Mouse (Mus musculus): ENCODE results near the gene Tnfrsf11a. TPM values are rescaled to one million over a fixed set of nuclear protein-coding genes. Genes with fewer than 3 reads are reported as not detected.

The Tnfrsf11a gene
- total and polyA plus RNA-seq, 2 experiments, result 0.45 to 1.2 TPM

DNA sequence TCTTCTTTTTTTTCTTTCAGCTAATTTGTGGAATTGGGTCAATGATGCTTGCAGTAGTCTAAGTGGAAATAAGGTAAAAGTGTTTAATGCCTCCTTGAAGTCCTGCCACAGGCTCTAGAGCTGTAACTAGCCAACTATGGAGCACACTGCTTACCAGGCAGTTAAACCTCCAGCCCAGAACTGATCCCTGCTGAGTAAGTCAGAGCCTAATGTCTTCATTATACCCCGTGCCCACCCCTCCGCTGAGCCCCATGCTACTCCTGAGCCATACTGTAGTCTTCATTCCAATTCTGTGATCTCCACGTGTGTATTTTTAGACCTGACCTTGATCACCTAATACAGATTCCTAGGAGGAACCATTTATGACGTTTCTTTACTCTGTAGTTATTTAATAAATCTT is 44.5 kb downstream of the Tnfrsf11a start:
- Histone ChIP-seq H3K4me1 (ENCODE audit: control insufficient read depth, insufficient read depth, low read length) (peaks cover 1% of the 10 kb centered on the region; the same call in 1 of the 2 replicates), H3K4me3 (ENCODE audit: insufficient read depth, low read depth, low read length) (no peak overlapping the region), H3K79me2 (ENCODE audit: control insufficient read depth, insufficient read depth, low read length) (no peaks in the 10 kb centered on the region), H3K27ac (replicated peaks; ENCODE audit: insufficient read depth, low read depth, low read length) (no peak overlapping the region), H3K27me3 (ENCODE audit: control insufficient read depth, insufficient read depth, low read length) (no peaks in the 10 kb centered on the region), H3K36me3 (ENCODE audit: control insufficient read depth, insufficient read depth, low read length) (no peaks in the 10 kb centered on the region), H3K9ac (ENCODE audit: low read depth, low read length) (no peak overlapping the region)
- DNase-seq (ENCODE audit: extremely low read depth, low read depth, low spot score), result no peak
- TF ChIP-seq POLR2A (IDR thresholded peaks at IDR 0.05; ENCODE audit: extremely low read depth, insufficient read depth, low read length) (no peak), CTCF (IDR thresholded peaks at IDR 0.05; ENCODE audit: low read depth, low read length) (no peak)
- 78% methylated on average over 4 of the region's 4 CpGs for WGBS

DNA sequence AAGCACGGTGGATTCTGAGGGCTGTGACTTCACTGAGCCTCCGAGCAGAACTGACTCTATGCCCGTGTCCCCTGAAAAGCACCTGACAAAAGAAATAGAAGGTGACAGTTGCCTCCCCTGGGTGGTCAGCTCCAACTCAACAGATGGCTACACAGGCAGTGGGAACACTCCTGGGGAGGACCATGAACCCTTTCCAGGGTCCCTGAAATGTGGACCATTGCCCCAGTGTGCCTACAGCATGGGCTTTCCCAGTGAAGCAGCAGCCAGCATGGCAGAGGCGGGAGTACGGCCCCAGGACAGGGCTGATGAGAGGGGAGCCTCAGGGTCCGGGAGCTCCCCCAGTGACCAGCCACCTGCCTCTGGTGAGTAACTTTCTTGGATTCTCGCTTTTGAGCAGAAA is 46.9 kb downstream of the Tnfrsf11a start:
- no peaks in the 10 kb centered on the region for H3K79me2 ChIP-seq (ENCODE audit: control insufficient read depth, insufficient read depth, low read length)
- no peak overlapping the region for H3K9ac ChIP-seq (ENCODE audit: low read depth, low read length)
- 96% methylated on average over 7 of the region's 7 CpGs for WGBS
- H3K27me3 ChIP-seq (ENCODE audit: control insufficient read depth, insufficient read depth, low read length), result no peaks in the 10 kb centered on the region
- H3K36me3 ChIP-seq (ENCODE audit: control insufficient read depth, insufficient read depth, low read length), result no peaks in the 10 kb centered on the region
- H3K4me3 ChIP-seq (ENCODE audit: insufficient read depth, low read depth, low read length), result no peak overlapping the region
- no peak for TF ChIP-seq CTCF (IDR thresholded peaks at IDR 0.05; ENCODE audit: low read depth, low read length)
- TF ChIP-seq POLR2A (IDR thresholded peaks at IDR 0.05; ENCODE audit: extremely low read depth, insufficient read depth, low read length), result no peak
- DNase-seq (ENCODE audit: extremely low read depth, low read depth, low spot score), result no peak
- H3K27ac ChIP-seq (replicated peaks; ENCODE audit: insufficient read depth, low read depth, low read length), result no peak overlapping the region
- H3K4me1 ChIP-seq (ENCODE audit: control insufficient read depth, insufficient read depth, low read length), result peaks cover 1% of the 10 kb centered on the region; the same call in 1 of the 2 replicates

DNA sequence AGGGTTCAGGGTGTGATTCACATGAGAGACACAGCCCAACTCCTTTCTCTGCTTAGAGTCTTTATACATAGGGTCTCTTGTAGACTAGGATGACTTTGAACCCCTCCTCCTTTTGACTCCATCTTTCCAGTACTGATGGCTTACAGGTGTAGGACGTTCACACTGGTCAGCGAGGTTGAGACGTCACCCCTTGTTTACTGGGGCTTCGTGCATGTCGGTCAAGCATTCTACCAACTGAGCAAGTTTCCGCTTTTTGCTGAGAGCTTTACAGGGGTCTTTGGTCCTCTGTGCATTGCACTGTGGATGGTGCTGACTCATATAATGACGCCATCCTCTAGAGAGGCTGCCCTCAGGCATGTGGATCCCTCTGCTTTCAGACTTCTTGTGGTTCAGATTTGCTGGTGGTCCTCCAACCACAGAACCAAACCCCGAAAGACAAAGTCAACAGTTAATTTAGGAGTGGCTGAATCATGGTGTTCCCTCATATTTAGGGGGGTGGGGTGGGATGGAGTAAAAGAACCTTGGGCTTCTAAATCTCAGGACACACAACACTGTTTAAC is 47.3 kb downstream of the Tnfrsf11a start:
- no peak for TF ChIP-seq CTCF (IDR thresholded peaks at IDR 0.05; ENCODE audit: low read depth, low read length)
- no peak for TF ChIP-seq POLR2A (IDR thresholded peaks at IDR 0.05; ENCODE audit: extremely low read depth, insufficient read depth, low read length)
- Histone ChIP-seq H3K79me2 (ENCODE audit: control insufficient read depth, insufficient read depth, low read length) (no peaks in the 10 kb centered on the region), H3K27me3 (ENCODE audit: control insufficient read depth, insufficient read depth, low read length) (no peaks in the 10 kb centered on the region), H3K4me3 (ENCODE audit: insufficient read depth, low read depth, low read length) (no peak overlapping the region), H3K36me3 (ENCODE audit: control insufficient read depth, insufficient read depth, low read length) (no peaks in the 10 kb centered on the region), H3K9ac (ENCODE audit: low read depth, low read length) (no peak overlapping the region), H3K27ac (replicated peaks; ENCODE audit: insufficient read depth, low read depth, low read length) (no peak overlapping the region), H3K4me1 (ENCODE audit: control insufficient read depth, insufficient read depth, low read length) (no peaks in the 10 kb centered on the region)
- DNase-seq (ENCODE audit: extremely low read depth, low read depth, low spot score), result no peak
- 94% methylated on average over 8 of the region's 8 CpGs for WGBS

DNA sequence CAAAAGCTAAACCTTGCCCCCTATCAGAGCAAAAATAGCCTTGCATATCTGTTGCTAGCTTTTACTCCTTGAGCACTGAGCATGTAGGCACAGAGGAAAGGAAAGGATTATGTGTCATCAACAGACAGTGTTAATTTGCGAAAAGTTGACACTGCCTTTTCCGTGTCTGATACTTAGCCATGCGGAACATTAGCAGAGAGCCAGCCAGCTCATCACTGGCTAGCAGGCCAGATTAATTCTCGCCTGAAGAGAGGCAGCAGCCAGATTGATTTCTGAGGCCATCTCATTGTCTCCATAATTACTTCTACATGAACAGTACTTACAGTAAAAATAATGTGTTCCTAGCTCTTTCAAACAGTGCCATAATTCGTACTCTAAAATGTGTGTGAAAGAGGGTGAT is 48.7 kb downstream of the Tnfrsf11a start:
- H3K36me3 ChIP-seq (ENCODE audit: control insufficient read depth, insufficient read depth, low read length), result no peaks in the 10 kb centered on the region
- TF ChIP-seq POLR2A (IDR thresholded peaks at IDR 0.05; ENCODE audit: extremely low read depth, insufficient read depth, low read length) (no peak), CTCF (IDR thresholded peaks at IDR 0.05; ENCODE audit: low read depth, low read length) (no peak)
- H3K4me3 ChIP-seq (ENCODE audit: insufficient read depth, low read depth, low read length), result no peak overlapping the region
- no peak overlapping the region for H3K27ac ChIP-seq (replicated peaks; ENCODE audit: insufficient read depth, low read depth, low read length)
- H3K4me1 ChIP-seq (ENCODE audit: control insufficient read depth, insufficient read depth, low read length), result no peaks in the 10 kb centered on the region
- H3K9ac ChIP-seq (ENCODE audit: low read depth, low read length), result no peak overlapping the region
- H3K79me2 ChIP-seq (ENCODE audit: control insufficient read depth, insufficient read depth, low read length), result no peaks in the 10 kb centered on the region
- no peak for DNase-seq (ENCODE audit: extremely low read depth, low read depth, low spot score)
- no peaks in the 10 kb centered on the region for H3K27me3 ChIP-seq (ENCODE audit: control insufficient read depth, insufficient read depth, low read length)
- 91% methylated on average over 5 of the region's 5 CpGs for WGBS

DNA sequence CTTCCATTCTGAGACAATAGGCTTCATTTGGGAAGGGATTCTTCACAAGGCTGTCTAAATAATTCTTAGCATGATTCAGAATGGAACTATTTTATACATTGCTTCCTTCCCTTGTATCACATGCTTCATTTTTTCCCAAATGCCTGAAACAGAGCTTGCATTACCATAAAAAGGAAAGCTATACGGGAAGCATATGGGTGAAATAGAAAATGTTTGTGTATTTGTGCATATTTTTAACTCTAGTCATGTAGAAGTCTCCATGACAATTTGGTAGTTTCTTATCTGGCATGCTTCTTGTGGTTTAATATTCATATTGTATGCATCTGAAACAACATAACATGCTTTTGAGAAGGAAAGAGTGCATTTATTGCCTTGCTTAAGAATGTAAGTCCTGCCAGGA is 52.3 kb downstream of the Tnfrsf11a start:
- Histone ChIP-seq H3K4me3 (ENCODE audit: insufficient read depth, low read depth, low read length) (no peak overlapping the region), H3K27me3 (ENCODE audit: control insufficient read depth, insufficient read depth, low read length) (no peaks in the 10 kb centered on the region), H3K79me2 (ENCODE audit: control insufficient read depth, insufficient read depth, low read length) (no peaks in the 10 kb centered on the region), H3K27ac (replicated peaks; ENCODE audit: insufficient read depth, low read depth, low read length) (no peak overlapping the region), H3K9ac (ENCODE audit: low read depth, low read length) (no peak overlapping the region), H3K4me1 (ENCODE audit: control insufficient read depth, insufficient read depth, low read length) (no peaks in the 10 kb centered on the region), H3K36me3 (ENCODE audit: control insufficient read depth, insufficient read depth, low read length) (no peaks in the 10 kb centered on the region)
- 91% methylated on average over 1 of the region's 1 CpGs for WGBS
- DNase-seq (ENCODE audit: extremely low read depth, low read depth, low spot score), result no peak
- TF ChIP-seq CTCF (IDR thresholded peaks at IDR 0.05; ENCODE audit: low read depth, low read length), result no peak
- no peak for TF ChIP-seq POLR2A (IDR thresholded peaks at IDR 0.05; ENCODE audit: extremely low read depth, insufficient read depth, low read length)

DNA sequence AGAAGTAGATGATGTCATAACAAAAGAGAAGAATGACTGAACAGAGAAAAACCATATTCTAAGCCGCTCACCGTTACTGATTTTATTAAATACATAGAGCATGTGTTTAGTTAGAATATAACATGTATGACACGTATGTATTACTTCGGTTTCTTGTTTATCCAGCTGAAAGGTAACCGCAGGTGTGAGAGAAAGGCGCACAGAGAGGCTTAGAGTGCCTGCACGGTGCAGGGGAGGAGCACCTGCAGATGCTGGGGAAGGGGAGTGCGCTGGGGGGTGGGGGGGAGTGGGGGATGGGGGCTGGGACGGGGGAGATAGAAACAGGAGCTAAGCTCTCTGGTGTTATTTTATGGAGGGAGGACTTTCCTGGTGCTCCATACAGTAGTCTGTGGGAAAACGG is 62.4 kb downstream of the Tnfrsf11a start:
- DNase-seq (ENCODE audit: extremely low read depth, low read depth, low spot score), result no peak
- no peak overlapping the region for H3K27ac ChIP-seq (replicated peaks; ENCODE audit: insufficient read depth, low read depth, low read length)
- H3K4me3 ChIP-seq (ENCODE audit: insufficient read depth, low read depth, low read length), result no peak overlapping the region
- H3K27me3 ChIP-seq (ENCODE audit: control insufficient read depth, insufficient read depth, low read length), result no peaks in the 10 kb centered on the region
- no peak for TF ChIP-seq POLR2A (IDR thresholded peaks at IDR 0.05; ENCODE audit: extremely low read depth, insufficient read depth, low read length)
- no peaks in the 10 kb centered on the region for H3K79me2 ChIP-seq (ENCODE audit: control insufficient read depth, insufficient read depth, low read length)
- no peaks in the 10 kb centered on the region for H3K36me3 ChIP-seq (ENCODE audit: control insufficient read depth, insufficient read depth, low read length)
- no peak overlapping the region for H3K9ac ChIP-seq (ENCODE audit: low read depth, low read length)
- no peaks in the 10 kb centered on the region; the same call in 1 of the 2 replicates for H3K4me1 ChIP-seq (ENCODE audit: control insufficient read depth, insufficient read depth, low read length)
- 41% methylated on average over 10 of the region's 10 CpGs for WGBS

Data from liver, adult 2 months (tissue).